Mouse (Mus musculus) myocyte (in vitro differentiated cells): Measurements from ENCODE around the gene Ptpro.

Experiments
- CEBPB ChIP-seq: IDR thresholded peaks from 2 replicates; pipeline ENCODE4 v1.6.1; 2011; ENCODE audit warnings: mild to moderate bottlenecking, moderate library complexity; ENCODE audit not compliant: poor library complexity, insufficient read depth, severe bottlenecking
- E2F4 ChIP-seq: IDR thresholded peaks from one replicate; pipeline ENCODE4 v1.6.1; 2011; ENCODE audit warnings: mild to moderate bottlenecking, control low read depth, moderate library complexity; ENCODE audit not compliant: insufficient read depth
- MAX ChIP-seq: IDR thresholded peaks from one replicate; pipeline ENCODE4 v1.6.1; 2011; ENCODE audit warnings: low read depth, mild to moderate bottlenecking, control low read depth
- MYOD1 ChIP-seq, 3 experiments: IDR thresholded peaks; one replicate each; pipeline ENCODE4 v1.6.1; 2011; ENCODE audit warnings: control low read depth in 2 of 3, low read depth in 2 of 3, mild to moderate bottlenecking in 2 of 3, moderate library complexity in 1 of 3; ENCODE audit not compliant: insufficient read length in 2 of 3, control insufficient read depth in 1 of 3
- MYOG ChIP-seq, 3 experiments: IDR thresholded peaks; one replicate each; pipeline ENCODE4 v1.6.1; 2011; ENCODE audit warnings: control low read depth in 2 of 3, low read depth in 2 of 3, mild to moderate bottlenecking in 2 of 3; ENCODE audit not compliant: insufficient read length in 2 of 3, control insufficient read depth in 1 of 3, insufficient read depth in 1 of 3
- POLR2A ChIP-seq: IDR thresholded peaks from one replicate; pipeline ENCODE4 v1.6.1; 2011; ENCODE audit warnings: low read depth, mild to moderate bottlenecking, control low read depth, moderate library complexity; ENCODE audit not compliant: insufficient read length
- POLR2AphosphoS2 ChIP-seq: IDR thresholded peaks from one replicate; pipeline ENCODE4 v1.6.1; 2011; ENCODE audit warnings: low read depth, control low read depth; ENCODE audit not compliant: insufficient read length
- REST ChIP-seq: IDR thresholded peaks from one replicate; pipeline ENCODE4 v1.6.1; 2011; ENCODE audit warnings: mild to moderate bottlenecking, control low read depth, moderate library complexity; ENCODE audit not compliant: insufficient read depth, insufficient read length
- SRF ChIP-seq: IDR thresholded peaks from one replicate; pipeline ENCODE4 v1.6.1; 2011; ENCODE audit warnings: low read depth; ENCODE audit not compliant: control insufficient read depth, insufficient read length
- TCF12 ChIP-seq: IDR thresholded peaks from one replicate; pipeline ENCODE4 v1.6.1; 2011; ENCODE audit warnings: mild to moderate bottlenecking, control low read depth; ENCODE audit not compliant: poor library complexity, insufficient read depth, severe bottlenecking
- TCF3 ChIP-seq: IDR thresholded peaks from one replicate; pipeline ENCODE4 v1.6.1; 2011; ENCODE audit warnings: low read depth, control low read depth; ENCODE audit not compliant: insufficient read length
- USF1 ChIP-seq: IDR thresholded peaks from one replicate; pipeline ENCODE4 v1.6.1; 2011; ENCODE audit warnings: low read depth, mild to moderate bottlenecking, control low read depth, moderate library complexity

DNA sequence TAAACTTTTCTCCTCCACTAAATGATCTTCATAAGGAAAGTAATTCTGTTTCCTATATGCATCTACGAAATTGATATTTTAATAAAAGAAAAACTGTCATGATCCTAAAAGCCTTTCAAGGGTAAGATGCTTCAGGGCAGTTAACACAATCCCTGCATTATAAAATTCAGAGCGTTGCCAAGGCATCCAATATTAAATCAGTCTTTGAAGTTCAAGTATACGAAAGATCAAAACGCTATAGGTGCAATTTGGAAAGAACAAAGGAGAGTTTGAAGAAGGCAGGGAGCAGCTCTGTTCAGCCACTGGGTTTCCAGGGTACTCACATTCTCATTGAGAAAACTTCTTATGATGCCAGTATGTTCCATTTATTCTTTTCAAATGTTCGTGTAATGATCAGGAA is 78.7 kb downstream of the Ptpro start:
- no peak for TF ChIP-seq MAX
- no peak for TF ChIP-seq POLR2A
- TF ChIP-seq TCF12: no peak
- TF ChIP-seq USF1: no peak
- TF ChIP-seq E2F4: no peak
- TF ChIP-seq CEBPB: no peak
- no peak for TF ChIP-seq POLR2AphosphoS2
- no peak for TF ChIP-seq MYOG (IDR thresholded peaks at IDR 0.05; ENCODE audit: control insufficient read depth in 1 of 3, insufficient read depth in 1 of 3, insufficient read length in 2 of 3, low read depth in 2 of 3)
- TF ChIP-seq REST: no peak
- TF ChIP-seq SRF: no peak
- no peak for TF ChIP-seq TCF3
- no peak for TF ChIP-seq MYOD1 (IDR thresholded peaks at IDR 0.05; ENCODE audit: control insufficient read depth in 1 of 3, insufficient read length in 2 of 3, low read depth in 2 of 3)
